Mouse (Mus musculus) intestine, postnatal 0 days (tissue): ENCODE measurements at regions not wholly inside any gene's neighbourhood (a gene's known extent, or its start where the extent isn't known, plus 50 kb on each side); places are given as distances from the start of the nearest gene placed in this dataset.

Experiments used
- ATAC-seq: fragments of 200-750 bp; cut with Nextera tagmentation; 2 replicates; pipeline ENCODE4 v1.8.0; 2017; ENCODE audit warnings: mild to moderate bottlenecking, moderate TSS enrichment, moderate library complexity
- H3K27ac ChIP-seq: fragments of 300-500 bp; sonication (generic); 2 replicates; pipeline ENCODE4 v1.5.1; 2014; ENCODE audit warnings: mild to moderate bottlenecking, low read depth, low read length, moderate library complexity
- H3K27me3 ChIP-seq: fragments of 300-500 bp; sonication (generic); replicated peaks from 2 replicates; pipeline ENCODE4 v1.6.1; 2014; ENCODE audit warnings: low read length, mixed read lengths; ENCODE audit not compliant: control insufficient read depth, insufficient read depth
- H3K36me3 ChIP-seq: fragments of 300-500 bp; sonication (generic); 2 replicates; pipeline ENCODE4 v1.6.1; 2014; ENCODE audit warnings: mild to moderate bottlenecking, moderate library complexity; ENCODE audit not compliant: control insufficient read depth, insufficient read depth
- H3K4me1 ChIP-seq: fragments of 300-500 bp; sonication (generic); replicated peaks from 2 replicates; pipeline ENCODE4 v1.6.1; 2014; ENCODE audit warnings: antibody characterized with exemption, low read length, mixed read lengths; ENCODE audit not compliant: control insufficient read depth, insufficient read depth
- H3K4me2 ChIP-seq: fragments of 300-500 bp; sonication (generic); replicated peaks from 2 replicates; pipeline ENCODE4 v1.6.1; 2014; ENCODE audit warnings: low read depth, mild to moderate bottlenecking, moderate library complexity
- H3K4me3 ChIP-seq: fragments of 300-500 bp; sonication (generic); 2 replicates; pipeline ENCODE4 v1.5.1; 2014; ENCODE audit warnings: low read depth, low read length
- H3K9ac ChIP-seq: fragments of 300-500 bp; sonication (generic); 2 replicates; pipeline ENCODE4 v1.6.1; 2014; ENCODE audit warnings: mild to moderate bottlenecking, low read depth, low read length
- H3K9me3 ChIP-seq: fragments of 300-500 bp; sonication (generic); 2 replicates; pipeline ENCODE4 v1.6.1; 2016; ENCODE audit warnings: mixed run types; ENCODE audit not compliant: control insufficient read depth
- CTCF ChIP-seq: sonication (generic); IDR thresholded peaks from 2 replicates; pipeline ENCODE4 v1.5.1; 2016; ENCODE audit warnings: low read depth, mild to moderate bottlenecking, control low read depth, antibody characterized with exemption, moderate library complexity
- WGBS: fragments of 180-500 bp; shearing (Covaris S2); extraction: QIAGEN DNeasy Blood & Tissue Kit; methylation state at CpG from one replicate; pipeline ENCODE4 v1.1.7; 2014; 5-methylcytosine and 5-hydroxymethylcytosine counted together

GRCm38 (mm10) chr13:43724161-43724560, 60.4 kb upstream of the Cd83 start:
- no peaks in the 10 kb centered on the region for H3K36me3 ChIP-seq
- no peak for ATAC-seq
- no peaks in the 10 kb centered on the region for H3K4me1 ChIP-seq
- no peak overlapping the region for H3K4me3 ChIP-seq
- H3K9me3 ChIP-seq = no peaks in the 10 kb centered on the region
- H3K9ac ChIP-seq = no peak overlapping the region
- no peaks in the 10 kb centered on the region for H3K27me3 ChIP-seq
- TF ChIP-seq CTCF = no peak
- no peak overlapping the region for H3K27ac ChIP-seq
- 79% methylated on average over 10 of the region's 10 CpGs for WGBS
- no peak overlapping the region for H3K4me2 ChIP-seq

GRCm38 (mm10) chr13:43725698-43726097, 58.9 kb upstream of the Cd83 start:
- no peak overlapping the region for H3K4me2 ChIP-seq
- ATAC-seq = peak; percentile 28; the same call in 1 of the 2 replicates
- no peak overlapping the region for H3K9ac ChIP-seq
- H3K27me3 ChIP-seq = no peaks in the 10 kb centered on the region
- TF ChIP-seq CTCF = peak; percentile 93
- H3K36me3 ChIP-seq = no peaks in the 10 kb centered on the region
- H3K27ac ChIP-seq = no peak overlapping the region
- H3K4me3 ChIP-seq = no peak overlapping the region
- H3K4me1 ChIP-seq = no peaks in the 10 kb centered on the region
- no peaks in the 10 kb centered on the region for H3K9me3 ChIP-seq
- 13% methylated on average over 7 of the region's 7 CpGs for WGBS

- H3K4me2 ChIP-seq = no peak overlapping the region
- no peak for ATAC-seq
- no peak for TF ChIP-seq CTCF
- H3K4me3 ChIP-seq = no peak overlapping the region
- H3K9me3 ChIP-seq = no peaks in the 10 kb centered on the region
- 73% methylated on average over 13 of the region's 13 CpGs for WGBS
- no peaks in the 10 kb centered on the region for H3K27me3 ChIP-seq
- no peaks in the 10 kb centered on the region for H3K36me3 ChIP-seq
- no peak overlapping the region for H3K9ac ChIP-seq
- no peaks in the 10 kb centered on the region for H3K4me1 ChIP-seq
- H3K27ac ChIP-seq = no peak overlapping the region
Measured at GRCm38 (mm10) chr13:43726895-43727341, 57.7 kb upstream of the Cd83 start.

GRCm38 (mm10) chr13:43729617-43730016, 55.0 kb upstream of the Cd83 start:
- no peak overlapping the region for H3K4me3 ChIP-seq
- H3K36me3 ChIP-seq = no peaks in the 10 kb centered on the region
- WGBS = 88% methylated on average over 11 of the region's 11 CpGs
- no peaks in the 10 kb centered on the region for H3K27me3 ChIP-seq
- no peak overlapping the region for H3K27ac ChIP-seq
- no peaks in the 10 kb centered on the region for H3K9me3 ChIP-seq
- no peak for TF ChIP-seq CTCF
- no peaks in the 10 kb centered on the region for H3K4me1 ChIP-seq
- no peak overlapping the region for H3K4me2 ChIP-seq
- no peak overlapping the region for H3K9ac ChIP-seq
- no peak for ATAC-seq

GRCm38 (mm10) chr13:43733061-43733460, 51.5 kb upstream of the Cd83 start:
- no peak overlapping the region for H3K4me2 ChIP-seq
- no peak for ATAC-seq
- no peaks in the 10 kb centered on the region for H3K9me3 ChIP-seq
- WGBS = 77% methylated on average over 10 of the region's 10 CpGs
- H3K36me3 ChIP-seq = no peaks in the 10 kb centered on the region
- H3K4me1 ChIP-seq = no peaks in the 10 kb centered on the region
- H3K4me3 ChIP-seq = no peak overlapping the region
- TF ChIP-seq CTCF = no peak
- H3K9ac ChIP-seq = no peak overlapping the region
- H3K27me3 ChIP-seq = no peaks in the 10 kb centered on the region
- no peak overlapping the region for H3K27ac ChIP-seq

- Histone ChIP-seq H3K36me3 (no peaks in the 10 kb centered on the region), H3K27ac (no peak overlapping the region), H3K9ac (no peak overlapping the region), H3K4me1 (no peaks in the 10 kb centered on the region), H3K27me3 (no peaks in the 10 kb centered on the region), H3K4me3 (no peak overlapping the region), H3K9me3 (no peaks in the 10 kb centered on the region), H3K4me2 (no peak overlapping the region)
- no peak for TF ChIP-seq CTCF
- no peak for ATAC-seq
- 79% methylated on average over 14 of the region's 14 CpGs for WGBS
Measured at GRCm38 (mm10) chr13:43734641-43735040, 49.9 kb upstream of the Cd83 start.
